Mouse (Mus musculus) thymus, adult 18-20 months (tissue): Measurements from ENCODE around the gene Usp5.

ENCODE experiments used
- DNase-seq, 2 experiments: peaks; one replicate each; pipeline ENCODE4 v3.0.0; 2022; ENCODE audit warnings: mixed read lengths in 2 of 2

Gene Usp5

DNA sequence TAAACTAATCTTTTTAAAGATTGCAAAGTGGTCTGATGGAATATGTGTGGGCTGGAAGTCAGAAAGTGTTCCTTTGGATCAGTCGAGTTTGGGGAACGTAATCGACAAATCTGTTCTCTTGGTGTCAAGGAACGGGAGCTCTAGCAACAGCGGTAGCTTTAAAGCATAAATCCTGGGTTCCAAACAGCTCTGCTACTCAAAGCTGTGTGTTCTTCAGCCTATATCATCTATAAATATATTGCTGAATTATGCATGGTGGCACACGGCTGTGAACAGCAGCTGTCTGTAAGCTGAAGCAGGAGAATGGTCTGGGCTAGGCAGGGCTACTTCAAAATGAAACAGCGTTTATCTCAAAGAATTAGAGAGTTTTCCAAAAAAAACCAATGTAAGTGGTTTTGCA lies 48.4 kb downstream of the Usp5 start:
- no peak for DNase-seq

DNA sequence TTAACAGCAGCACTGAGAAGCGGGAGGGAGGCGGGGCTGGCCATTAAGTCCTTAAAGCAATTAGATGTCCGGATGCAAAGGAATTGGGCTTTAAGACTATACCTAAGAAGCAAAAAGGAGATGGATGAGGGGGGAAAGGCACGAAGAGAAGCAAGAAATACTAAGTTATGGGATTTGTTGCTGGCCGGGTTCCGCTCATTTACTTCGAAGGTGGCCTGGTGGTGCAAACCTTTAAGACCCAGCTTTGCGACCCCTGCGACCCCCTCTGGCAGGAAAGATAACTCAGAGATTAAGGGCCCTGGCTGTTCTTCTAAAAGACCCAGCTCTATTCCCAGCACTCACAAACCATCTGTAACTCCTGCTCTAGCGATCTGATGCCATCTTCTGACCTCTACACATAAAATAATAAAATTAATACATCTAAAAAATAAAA lies 49.3 kb downstream of the Usp5 start:
- DNase-seq: no peak

DNA sequence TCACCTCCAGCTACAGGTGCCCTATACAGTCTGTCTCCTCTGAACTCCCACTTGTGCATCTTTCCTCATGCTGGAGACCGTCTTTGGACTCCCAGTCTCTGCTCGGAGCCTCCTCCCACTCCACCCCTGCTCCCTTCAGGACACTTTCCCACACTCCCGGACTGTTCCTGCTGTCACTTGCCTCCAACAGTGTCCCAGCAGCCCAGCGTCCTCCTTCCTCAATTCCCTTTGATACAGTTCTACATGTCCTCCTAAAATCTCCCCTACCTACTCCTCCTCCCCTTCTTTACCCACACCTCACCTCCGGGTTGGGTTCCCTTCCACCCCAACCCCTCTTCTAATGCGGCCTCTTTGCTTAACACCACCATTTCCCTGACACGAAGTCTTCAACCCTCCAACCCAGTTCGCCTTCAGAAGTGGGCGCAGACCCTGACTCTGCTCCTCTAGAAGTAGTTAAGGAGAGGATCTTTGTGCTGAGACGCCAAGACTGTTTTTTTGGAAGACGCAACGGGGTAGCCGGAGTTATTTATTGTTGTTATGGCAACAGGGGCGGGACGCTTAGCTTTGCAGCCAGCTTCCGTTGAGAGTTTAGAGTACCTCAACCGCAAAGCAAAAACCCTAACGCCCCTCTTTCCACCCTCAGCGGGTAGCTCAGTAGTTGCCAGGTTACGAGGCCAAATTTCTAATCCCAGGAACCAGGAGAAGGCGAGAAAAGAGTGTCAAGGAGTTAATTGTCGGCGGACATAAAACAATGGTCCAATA lies 49.9 kb downstream of the Usp5 start, which contains the start of gene Lrrc23:
Gene Lrrc23, minus strand, starts transcription at position 506 of the 762 bp plus-strand sequence.
- DNase-seq: peak; percentile 51 to 74

DNA sequence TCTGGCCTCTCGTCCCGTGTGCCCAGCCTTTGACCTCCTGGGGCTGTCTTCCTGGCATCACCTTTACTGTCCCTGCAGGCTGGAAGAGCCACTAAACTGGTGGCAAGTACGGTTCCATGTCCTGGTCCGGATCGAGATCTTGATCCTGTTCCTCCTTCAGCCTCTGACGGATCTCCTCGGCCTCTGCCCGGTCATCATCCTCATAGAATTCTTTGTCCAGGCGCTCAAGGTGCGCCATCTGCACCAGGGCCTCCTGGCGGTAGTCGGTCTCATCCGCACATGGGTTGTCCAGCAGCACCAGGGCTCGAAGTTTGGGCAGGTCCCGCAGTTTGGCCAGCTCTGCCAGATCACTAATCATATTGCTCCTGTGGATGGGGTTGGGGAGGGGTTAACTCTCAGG lies 58.8 kb downstream of the Usp5 start:
- no peak for DNase-seq

DNA sequence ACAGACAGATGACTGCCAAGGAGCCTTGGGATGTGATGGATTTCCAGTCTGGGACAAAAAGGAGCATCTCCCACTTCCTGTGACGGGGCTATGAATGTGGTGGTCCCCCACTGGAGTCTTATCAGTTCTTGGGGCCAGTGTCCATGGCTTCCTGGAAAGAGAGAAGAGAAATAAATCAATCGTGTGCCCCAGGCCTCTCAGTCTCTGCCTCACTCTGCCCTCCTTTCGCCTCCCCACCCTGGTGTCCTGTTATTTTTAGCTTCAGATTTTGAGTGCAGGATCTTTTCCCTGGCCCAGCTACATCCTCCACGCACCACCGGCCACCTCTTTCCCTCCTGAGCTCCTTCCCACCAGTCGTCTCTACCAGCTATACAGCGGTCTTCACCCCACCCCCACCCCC lies 59.3 kb downstream of the Usp5 start:
- no peak for DNase-seq

DNA sequence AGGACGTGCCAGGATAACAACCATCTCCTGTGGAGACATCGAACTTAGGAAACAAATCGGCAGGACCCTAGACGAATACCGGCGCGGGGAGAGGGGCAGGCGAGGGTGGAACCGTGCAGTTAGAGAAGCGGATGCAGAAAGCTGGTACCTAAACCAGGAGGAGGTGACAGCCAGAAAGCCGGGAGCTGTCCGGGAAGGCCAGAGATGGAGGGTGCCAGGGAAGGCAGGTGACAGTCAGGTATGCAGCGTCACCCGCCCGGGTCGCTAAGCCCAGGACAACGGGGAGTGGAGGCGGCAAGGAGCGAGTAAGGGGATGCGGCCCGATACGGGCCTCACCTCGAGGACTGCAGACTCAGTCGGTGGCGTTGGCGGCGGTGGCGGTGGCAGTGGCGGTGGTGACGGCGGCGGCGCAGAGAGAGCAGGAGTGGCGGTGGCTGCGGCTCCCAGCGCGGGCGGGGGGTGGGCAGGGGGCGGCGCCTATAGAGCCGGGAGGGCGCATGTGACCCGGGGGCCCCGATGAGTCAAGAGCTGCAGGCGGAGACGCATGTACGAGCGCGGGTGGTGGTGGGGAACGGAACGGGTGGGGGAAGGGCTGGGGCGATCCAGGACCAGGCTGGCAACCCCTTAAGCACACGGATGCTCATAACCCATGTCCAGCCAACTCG lies 60.1 kb downstream of the Usp5 start, which contains the start of gene Eno2:
Gene Eno2, minus strand, starts transcription at position 573 of the 665 bp plus-strand sequence.
- DNase-seq: peak; percentile 36 to 53

DNA sequence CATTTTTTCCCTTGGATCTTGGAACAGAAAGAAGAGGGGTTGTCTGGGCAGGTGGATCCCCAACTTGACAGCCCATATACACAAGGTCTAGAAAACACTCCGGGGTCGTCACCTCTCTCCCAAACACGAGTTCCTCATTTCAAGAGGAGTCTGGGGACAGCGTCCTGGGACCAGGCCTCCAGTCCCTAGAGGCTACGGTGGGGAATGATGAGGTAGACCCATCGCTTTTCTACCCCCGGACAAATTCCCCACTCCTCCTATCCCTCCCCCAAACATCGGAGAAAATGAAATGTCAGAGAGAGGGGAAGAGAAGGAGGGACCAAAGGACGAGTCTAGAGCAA lies 60.6 kb downstream of the Usp5 start:
- DNase-seq: no peak

DNA sequence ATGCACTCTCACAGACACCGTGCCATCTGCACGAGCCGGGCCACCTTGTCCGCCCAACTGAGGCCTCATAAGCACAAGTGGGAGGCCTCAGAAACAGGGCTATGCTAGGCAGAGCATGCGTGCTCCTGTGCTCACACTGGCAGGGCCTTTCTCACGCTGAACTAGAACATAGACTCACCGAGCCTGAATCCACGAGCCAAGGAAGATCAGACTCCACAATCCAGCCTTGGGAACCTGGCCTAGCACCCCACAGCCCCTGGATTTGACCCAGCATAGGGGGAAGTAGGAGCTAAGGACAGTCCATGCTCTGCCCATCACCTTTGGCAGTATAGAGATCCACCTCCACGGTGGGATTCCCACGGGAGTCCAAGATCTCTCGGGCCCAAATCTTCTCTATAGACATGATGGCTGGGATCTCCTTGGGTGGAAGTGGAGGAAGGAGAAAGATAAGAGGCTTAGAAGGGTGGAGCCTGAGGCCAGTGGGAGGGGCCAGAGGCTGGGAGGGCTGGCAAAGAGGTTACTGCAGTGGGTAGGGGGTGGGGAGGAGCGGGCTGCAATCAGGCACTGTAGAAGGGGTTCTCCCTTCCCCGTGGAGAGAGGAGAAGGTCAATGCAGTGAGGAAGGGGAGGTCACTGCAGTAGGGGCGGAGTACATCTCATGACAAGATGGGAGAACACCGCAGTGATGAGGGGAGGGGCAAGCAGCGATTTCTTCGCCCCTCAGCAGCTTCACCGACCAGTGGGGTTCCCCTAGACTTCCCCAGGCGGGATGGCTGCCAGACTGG lies 61.2 kb downstream of the Usp5 start:
- peak in 1 of 2 experiments; percentile 22 for DNase-seq

DNA sequence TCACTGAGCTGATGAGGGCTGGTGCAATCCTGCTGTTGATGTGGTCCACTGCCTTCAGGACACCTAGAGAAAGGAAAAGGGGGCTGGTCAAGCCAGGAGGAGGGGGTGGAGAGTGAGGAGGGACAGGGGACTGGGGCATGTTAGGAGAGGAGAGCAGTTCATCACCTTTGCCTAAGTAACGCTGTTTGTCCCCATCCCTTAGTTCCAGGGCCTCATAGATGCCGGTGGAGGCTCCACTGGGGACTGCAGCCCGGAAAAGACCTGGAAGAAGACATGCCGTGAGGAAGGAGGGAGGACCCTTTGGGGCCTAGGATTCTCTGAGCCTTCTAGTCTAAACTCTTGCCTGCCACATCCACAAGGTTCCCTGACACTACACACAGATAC lies 61.8 kb downstream of the Usp5 start:
- no peak for DNase-seq

DNA sequence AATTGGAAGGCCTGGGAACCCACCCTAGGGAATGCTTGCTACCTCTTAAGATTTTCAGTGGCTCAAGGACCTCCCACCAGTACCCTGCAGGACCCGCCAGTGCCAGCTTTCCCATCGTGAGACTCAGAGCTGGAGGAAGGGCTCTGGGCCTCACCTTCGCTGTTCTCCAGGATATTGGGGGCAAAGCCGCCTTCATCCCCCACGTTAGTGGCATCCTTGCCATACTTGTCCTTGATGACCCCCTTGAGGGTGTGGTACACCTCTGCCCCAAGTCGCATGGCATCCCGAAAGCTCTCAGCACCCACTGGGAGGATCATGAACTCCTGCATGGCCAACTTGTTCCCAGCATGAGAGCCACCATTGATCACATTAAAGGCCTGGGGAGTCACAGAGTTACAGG lies 63.3 kb downstream of the Usp5 start:
- DNase-seq: no peak
